ENCODE assay signal across 27 mouse cellular contexts in the genomic region with DNA sequence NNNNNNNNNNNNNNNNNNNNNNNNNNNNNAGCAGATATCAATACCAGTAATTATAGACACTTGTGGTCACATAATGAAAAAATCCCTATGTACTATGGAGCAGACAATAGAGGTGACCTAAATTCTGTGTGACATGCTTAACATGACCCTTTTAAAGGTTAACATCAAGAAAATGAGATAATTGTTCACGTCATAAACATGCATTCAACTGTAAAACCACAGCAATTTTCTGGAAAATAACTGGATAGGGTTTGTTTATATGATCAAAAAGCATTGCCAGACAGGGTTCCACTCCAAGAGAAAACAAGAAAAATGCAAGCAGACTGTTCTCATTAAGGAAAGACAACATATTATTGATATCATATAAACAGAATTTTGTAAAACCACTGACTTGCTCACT. TPM values are rescaled to one million over a fixed set of nuclear protein-coding genes. Genes with fewer than 3 reads are reported as not detected.
A peak's percentile ranks its signal among the peaks of the same experiment; 100 is the strongest.
DNase-seq lines count a peak whose midpoint lies in the region; ATAC-seq and TF ChIP-seq lines count a peak whose summit lies in the region.
"Had no signal": no experiment of that assay in that cellular context is flagged by ENCODE, and none has a peak within 500 bp of the region (broad histone marks: within the 10 kb centered on the region; RNA-seq: fewer than 3 reads in every experiment).

No protein-coding gene starts in this region.

- H3K9me3 ChIP-seq in embryonic facial prominence, embryonic 11.5 days (replicated peaks; ENCODE audit: control insufficient read depth, low read length) = no peaks in the 10 kb centered on the region
- no peaks in the 10 kb centered on the region; the same call in 1 of the 2 replicates for H3K9me3 ChIP-seq in embryonic facial prominence, embryonic 10.5 days
- H3K9me3 ChIP-seq in liver, embryonic 11.5 days (ENCODE audit: control insufficient read depth, low read length) = no peaks in the 10 kb centered on the region
- H3K9me3 ChIP-seq in embryonic facial prominence, embryonic 14.5 days (ENCODE audit: control insufficient read depth, low read length) = peaks cover 8% of the 10 kb centered on the region; the same call in 1 of the 2 replicates
- H3K9me3 ChIP-seq: embryonic facial prominence, embryonic 12.5 days; forebrain, embryonic 10.5 days; forebrain, embryonic 12.5 days; G1E had no signal

- no peaks in the 10 kb centered on the region for H3K4me1 ChIP-seq in embryonic facial prominence, embryonic 11.5 days (ENCODE audit: control insufficient read depth, insufficient read depth, low read length)
- no peaks in the 10 kb centered on the region for H3K4me1 ChIP-seq in embryonic facial prominence, embryonic 10.5 days
- H3K4me1 ChIP-seq in liver, adult 2 months (ENCODE audit: control insufficient read depth, insufficient read depth, low read length) = no peaks in the 10 kb centered on the region
- H3K4me1 ChIP-seq in liver, embryonic 11.5 days (replicated peaks; ENCODE audit: control insufficient read depth, insufficient read depth, low read length) = peaks cover 11% of the 10 kb centered on the region
- no peaks in the 10 kb centered on the region for H3K4me1 ChIP-seq in embryonic facial prominence, embryonic 14.5 days (ENCODE audit: control insufficient read depth, insufficient read depth, low read length)
- H3K4me1 ChIP-seq: embryonic facial prominence, embryonic 12.5 days; embryonic facial prominence, embryonic 15.5 days; forebrain, embryonic 10.5 days; forebrain, embryonic 12.5 days had no signal

- H3K4me3 ChIP-seq in embryonic facial prominence, embryonic 11.5 days (ENCODE audit: low read depth, low read length) = no peak overlapping the region
- no peak overlapping the region for H3K4me3 ChIP-seq in embryonic facial prominence, embryonic 10.5 days
- no peak overlapping the region for H3K4me3 ChIP-seq in liver, adult 2 months (ENCODE audit: insufficient read depth, low read depth, low read length)
- H3K4me3 ChIP-seq in liver, embryonic 11.5 days (ENCODE audit: low read depth, low read length) = no peak overlapping the region
- H3K4me3 ChIP-seq in embryonic facial prominence, embryonic 14.5 days (ENCODE audit: low read depth, low read length) = no peak overlapping the region
- H3K4me3 ChIP-seq: embryonic facial prominence, embryonic 12.5 days; embryonic facial prominence, embryonic 15.5 days; erythroblast, embryonic 14.5 days; forebrain, embryonic 10.5 days; forebrain, embryonic 12.5 days had no signal

- TF ChIP-seq CTCF in liver, adult 2 months (IDR thresholded peaks at IDR 0.05; ENCODE audit: low read depth, low read length) = no peak

- no peak overlapping the region for H3K27ac ChIP-seq in embryonic facial prominence, embryonic 11.5 days (replicated peaks; ENCODE audit: low read depth, low read length)
- no peak overlapping the region for H3K27ac ChIP-seq in embryonic facial prominence, embryonic 10.5 days (replicated peaks)
- no peak overlapping the region for H3K27ac ChIP-seq in liver, adult 2 months (replicated peaks; ENCODE audit: insufficient read depth, low read depth, low read length)
- H3K27ac ChIP-seq in liver, embryonic 11.5 days (ENCODE audit: low read depth, low read length) = no peak overlapping the region
- H3K27ac ChIP-seq in embryonic facial prominence, embryonic 14.5 days (replicated peaks; ENCODE audit: low read depth, low read length) = no peak overlapping the region
- H3K27ac ChIP-seq: embryonic facial prominence, embryonic 12.5 days; embryonic facial prominence, embryonic 15.5 days; forebrain, embryonic 10.5 days; forebrain, embryonic 12.5 days had no signal

- H3K27me3 ChIP-seq in embryonic facial prominence, embryonic 11.5 days (ENCODE audit: control insufficient read depth, insufficient read depth, low read length) = no peaks in the 10 kb centered on the region
- no peaks in the 10 kb centered on the region; the same call in 1 of the 2 replicates for H3K27me3 ChIP-seq in embryonic facial prominence, embryonic 10.5 days (replicated peaks; ENCODE audit: low read depth, poor library complexity, severe bottlenecking)
- H3K27me3 ChIP-seq in liver, adult 2 months (ENCODE audit: control insufficient read depth, insufficient read depth, low read length) = no peaks in the 10 kb centered on the region
- no peaks in the 10 kb centered on the region for H3K27me3 ChIP-seq in liver, embryonic 11.5 days (replicated peaks; ENCODE audit: control insufficient read depth, insufficient read depth, low read length)
- peaks cover 3% of the 10 kb centered on the region; the same call in 1 of the 2 replicates for H3K27me3 ChIP-seq in embryonic facial prominence, embryonic 14.5 days (replicated peaks; ENCODE audit: control insufficient read depth, insufficient read depth, low read length)
- H3K27me3 ChIP-seq: CH12.LX; embryonic facial prominence, embryonic 15.5 days; forebrain, embryonic 12.5 days had no signal

- no peaks in the 10 kb centered on the region for H3K36me3 ChIP-seq in embryonic facial prominence, embryonic 11.5 days (replicated peaks; ENCODE audit: control insufficient read depth, insufficient read depth, low read depth, low read length)
- H3K36me3 ChIP-seq in embryonic facial prominence, embryonic 10.5 days (replicated peaks) = no peaks in the 10 kb centered on the region
- H3K36me3 ChIP-seq in liver, adult 2 months (ENCODE audit: control insufficient read depth, insufficient read depth, low read length) = no peaks in the 10 kb centered on the region
- no peaks in the 10 kb centered on the region for H3K36me3 ChIP-seq in liver, embryonic 11.5 days (ENCODE audit: control insufficient read depth, insufficient read depth, low read length)
- H3K36me3 ChIP-seq in embryonic facial prominence, embryonic 14.5 days (ENCODE audit: control insufficient read depth, insufficient read depth, low read length) = no peaks in the 10 kb centered on the region
- H3K36me3 ChIP-seq: embryonic facial prominence, embryonic 12.5 days; embryonic facial prominence, embryonic 15.5 days; forebrain, embryonic 10.5 days; forebrain, embryonic 12.5 days; G1E had no signal

- TF ChIP-seq POLR2A in liver, adult 2 months (IDR thresholded peaks at IDR 0.05; ENCODE audit: extremely low read depth, insufficient read depth, low read length) = no peak

- ATAC-seq in embryonic facial prominence, embryonic 11.5 days (replicated peaks; ENCODE audit: insufficient number of reproducible peaks, low FRiP score, low TSS enrichment, low read depth) = no peak
- ATAC-seq in liver, embryonic 11.5 days (replicated peaks; ENCODE audit: low FRiP score) = no peak
- peak; percentile 33; the same call in 1 of the 2 replicates for ATAC-seq in embryonic facial prominence, embryonic 14.5 days (ENCODE audit: low read depth)
- ATAC-seq in megakaryocyte, adult 5-6 weeks (ENCODE audit: poor library complexity, severe bottlenecking) = no peak
- ATAC-seq: CD4-positive, CD25-positive, alpha-beta regulatory T cell, adult 4 months; forebrain, embryonic 14.5 days; forebrain, embryonic 16.5 days had no signal

- H3K79me2 ChIP-seq in liver, adult 2 months (ENCODE audit: control insufficient read depth, insufficient read depth, low read length) = no peaks in the 10 kb centered on the region

- peak; percentile 5 for DNase-seq in embryonic facial prominence, embryonic 11.5 days (ENCODE audit: low spot score)
- DNase-seq in embryonic facial prominence, embryonic 10.5 days (ENCODE audit: low spot score) = no peak
- DNase-seq in liver, adult 2 months (ENCODE audit: extremely low read depth, low read depth, low spot score) = peak; percentile 13
- no peak for DNase-seq in liver, embryonic 11.5 days (ENCODE audit: low spot score)
- peak; percentile 29 for DNase-seq in embryonic facial prominence, embryonic 14.5 days (ENCODE audit: low spot score)
- DNase-seq in retina, postnatal 1 day = peak; percentile 34
- DNase-seq in kidney, postnatal 14 days = no peak
- DNase-seq: adrenal gland, adult 8-10 months; adrenal gland, postnatal 14 days; adrenal gland, postnatal 36 days; B cell, adult 2 months; cerebellum, adult 11-12 months; cerebellum, adult 2 months; cerebellum, adult 9-10 months; cerebellum, postnatal 10 days; cerebellum, postnatal 25 days had no signal

- H3K4me2 ChIP-seq in embryonic facial prominence, embryonic 11.5 days (ENCODE audit: low read depth, low read length) = no peak overlapping the region
- H3K4me2 ChIP-seq in liver, embryonic 11.5 days = no peak overlapping the region
- no peak overlapping the region for H3K4me2 ChIP-seq in embryonic facial prominence, embryonic 14.5 days (ENCODE audit: low read depth, low read length)
- H3K4me2 ChIP-seq: embryonic facial prominence, embryonic 12.5 days; embryonic facial prominence, embryonic 15.5 days; forebrain, embryonic 12.5 days had no signal

- H3K9ac ChIP-seq in embryonic facial prominence, embryonic 11.5 days (replicated peaks; ENCODE audit: low read length) = no peak overlapping the region
- H3K9ac ChIP-seq in liver, adult 2 months (ENCODE audit: low read depth, low read length) = no peak overlapping the region
- H3K9ac ChIP-seq in liver, embryonic 11.5 days (ENCODE audit: low read depth, low read length) = no peak overlapping the region
- H3K9ac ChIP-seq in embryonic facial prominence, embryonic 14.5 days (ENCODE audit: low read depth, low read length) = no peak overlapping the region
- H3K9ac ChIP-seq: embryonic facial prominence, embryonic 12.5 days; embryonic facial prominence, embryonic 15.5 days; forebrain, embryonic 12.5 days had no signal

- 57% methylated on average over 1 of the region's 1 CpGs for WGBS in embryonic facial prominence, embryonic 11.5 days
- 70% methylated on average over 1 of the region's 1 CpGs for WGBS in embryonic facial prominence, embryonic 10.5 days
- WGBS in liver, adult 2 months = 76% methylated on average over 1 of the region's 1 CpGs
- 62% methylated on average over 1 of the region's 1 CpGs for WGBS in liver, embryonic 11.5 days
- 27% methylated on average over 1 of the region's 1 CpGs for WGBS in embryonic facial prominence, embryonic 14.5 days

RNA-seq across cellular contexts. Expression of a gene that starts 31.7 kb away (rescaled TPM):
- polyA plus RNA-seq in embryonic facial prominence, embryonic 11.5 days (2014; fragmentation: Nextera tagmentation; extraction: Ambion mirVana) = 48.8 and 57.9 TPM in 2 replicates
- 69.5 and 80.3 TPM in 2 replicates for polyA plus RNA-seq in embryonic facial prominence, embryonic 10.5 days (2016; fragmentation: Nextera tagmentation; extraction: Ambion mirVana)
- total RNA-seq in liver, adult 2 months (2014; rRNA removed) = 17.6 and 24.0 TPM in 2 replicates
- 2.6 and 4.0 TPM in 2 replicates for polyA plus RNA-seq in liver, adult 2 months (2012; rRNA removed)
- 28.9 and 31.6 TPM in 2 replicates for polyA plus RNA-seq in liver, embryonic 11.5 days (2014; fragmentation: Nextera tagmentation; extraction: Ambion mirVana)
- polyA plus RNA-seq in embryonic facial prominence, embryonic 14.5 days (2014; fragmentation: Nextera tagmentation; extraction: Ambion mirVana) = 27.7 and 34.9 TPM in 2 replicates
- 43.3 and 51.1 TPM in 2 replicates for total RNA-seq in megakaryocyte, adult 5-6 weeks (2015)
- 36.6 and 47.5 TPM in 2 replicates for total RNA-seq in megakaryocyte, adult 5-6 weeks (2017)

RNA-seq across cellular contexts. Expression of a gene that starts 42.9 kb away (rescaled TPM):
- polyA plus RNA-seq in embryonic facial prominence, embryonic 11.5 days (2014; fragmentation: Nextera tagmentation; extraction: Ambion mirVana) = 25.1 and 27.8 TPM in 2 replicates
- polyA plus RNA-seq in embryonic facial prominence, embryonic 10.5 days (2016; fragmentation: Nextera tagmentation; extraction: Ambion mirVana) = 17.4 and 18.3 TPM in 2 replicates
- total RNA-seq in liver, adult 2 months (2014; rRNA removed) = 0.74 and 0.94 TPM in 2 replicates
- 0.22 and 0.40 TPM in 2 replicates for polyA plus RNA-seq in liver, adult 2 months (2012; rRNA removed)
- 11.1 and 12.2 TPM in 2 replicates for polyA plus RNA-seq in liver, embryonic 11.5 days (2014; fragmentation: Nextera tagmentation; extraction: Ambion mirVana)
- 28.4 and 29.3 TPM in 2 replicates for polyA plus RNA-seq in embryonic facial prominence, embryonic 14.5 days (2014; fragmentation: Nextera tagmentation; extraction: Ambion mirVana)
- total RNA-seq in megakaryocyte, adult 5-6 weeks (2015) = 0.05 TPM in 1 of 2 replicates, not detected in the other
- total RNA-seq in megakaryocyte, adult 5-6 weeks (2017) = 0.15 TPM in 1 of 2 replicates, not detected in the other
- polyA plus RNA-seq: erythroblast, embryonic 14.5 days; G1E had no signal

Comparison
In these comparisons a context has a peak if more than half of its experiments do, and no peak if none do; other contexts are left out.
1. DNase-seq: peak in embryonic facial prominence, embryonic 11.5 days (single experiment), liver, adult 2 months (single experiment), embryonic facial prominence, embryonic 14.5 days (single experiment) and retina, postnatal 1 day (single experiment); none in embryonic facial prominence, embryonic 10.5 days (single experiment), liver, embryonic 11.5 days (single experiment) and kidney, postnatal 14 days (single experiment).